Mouse (Mus musculus): ENCODE data around the gene Msh2.

GRCm38 (mm10) chr17:87700101-87700500, 28.0 kb downstream of the Msh2 start:
- TF ChIP-seq CTCF (IDR thresholded peaks at IDR 0.05; ENCODE audit: low read depth): no peak
- no peak for TF ChIP-seq EP300 (IDR thresholded peaks at IDR 0.05; ENCODE audit: low read depth)

Data from liver, postnatal 0 days (tissue).